ENCODE assay signal across 19 mouse cellular contexts in the genomic region with DNA sequence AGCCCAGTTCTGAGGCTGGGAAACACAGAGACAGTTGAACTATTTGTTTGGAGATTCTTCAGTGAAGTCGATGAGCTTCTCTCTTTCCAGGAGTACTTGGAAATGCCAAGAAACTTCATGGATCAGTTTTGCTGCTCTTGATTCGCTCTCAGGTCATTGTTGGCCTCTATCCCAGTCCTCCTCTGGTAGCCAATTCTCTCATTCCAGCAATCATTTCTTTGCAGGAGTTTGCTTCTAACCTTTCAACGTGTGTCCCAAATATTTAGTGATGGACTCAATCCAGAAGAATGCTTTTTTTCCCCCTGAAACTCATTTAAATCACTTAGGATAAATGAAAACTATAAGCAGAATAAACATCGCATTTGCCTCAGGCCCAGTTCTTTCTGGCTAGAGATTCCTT.
"Had no signal": no experiment of that assay in that cellular context is flagged by ENCODE, and none has a peak within 500 bp of the region (broad histone marks: within the 10 kb centered on the region; RNA-seq: fewer than 3 reads in every experiment).

No protein-coding gene starts in this region.

- H3K4me2 ChIP-seq: kidney, embryonic 15.5 days; limb, embryonic 13.5 days; liver, embryonic 11.5 days; liver, embryonic 15.5 days; midbrain, embryonic 12.5 days; midbrain, embryonic 15.5 days; neural tube, embryonic 12.5 days; neural tube, embryonic 15.5 days; stomach, embryonic 15.5 days had no signal

- H3K4me1 ChIP-seq: kidney, embryonic 15.5 days; liver, embryonic 15.5 days; midbrain, embryonic 12.5 days; midbrain, embryonic 15.5 days; neural tube, embryonic 12.5 days; neural tube, embryonic 15.5 days; stomach, embryonic 15.5 days had no signal

- H3K36me3 ChIP-seq: kidney, embryonic 15.5 days; limb, embryonic 13.5 days; liver, embryonic 15.5 days; midbrain, embryonic 12.5 days; midbrain, embryonic 15.5 days; neural tube, embryonic 12.5 days; neural tube, embryonic 15.5 days; stomach, embryonic 15.5 days had no signal

- H3K27ac ChIP-seq: kidney, embryonic 15.5 days; liver, embryonic 15.5 days; macrophage; midbrain, embryonic 12.5 days; midbrain, embryonic 15.5 days; neural tube, embryonic 12.5 days; neural tube, embryonic 15.5 days; stomach, embryonic 15.5 days had no signal

- H3K4me3 ChIP-seq: kidney, embryonic 15.5 days; limb, embryonic 13.5 days; liver, embryonic 15.5 days; midbrain, embryonic 12.5 days; midbrain, embryonic 15.5 days; neural tube, embryonic 12.5 days; neural tube, embryonic 15.5 days; stomach, embryonic 15.5 days had no signal

- H3K9me3 ChIP-seq: kidney, embryonic 15.5 days; limb, embryonic 13.5 days; liver, embryonic 15.5 days; midbrain, embryonic 12.5 days; midbrain, embryonic 15.5 days; neural tube, embryonic 12.5 days; neural tube, embryonic 15.5 days; stomach, embryonic 15.5 days had no signal

- H3K9ac ChIP-seq: kidney, embryonic 15.5 days; limb, embryonic 13.5 days; liver, embryonic 15.5 days; midbrain, embryonic 12.5 days; midbrain, embryonic 15.5 days; neural tube, embryonic 12.5 days; neural tube, embryonic 15.5 days; stomach, embryonic 15.5 days had no signal

- H3K27me3 ChIP-seq: liver, embryonic 15.5 days; midbrain, embryonic 12.5 days; midbrain, embryonic 15.5 days; neural tube, embryonic 12.5 days; neural tube, embryonic 15.5 days; stomach, embryonic 15.5 days had no signal

- ATAC-seq: midbrain, embryonic 15.5 days had no signal

- DNase-seq: kidney, adult 8-10 months; kidney, postnatal 10 days; kidney, postnatal 4 days; left cerebral cortex, postnatal 4 days; lung, adult 18-20 months; right cerebral cortex, adult 18-20 months; right cerebral cortex, postnatal 25 days; spleen, adult 18-20 months; thymus, postnatal 25 days had no signal
